Mouse (Mus musculus) T-helper 17 cell (primary cell): ENCODE measurements at regions not wholly inside any gene's neighbourhood (a gene's known extent, or its start where the extent isn't known, plus 50 kb on each side); places are given as distances from the start of the nearest gene placed in this dataset.

Experiments used
- in situ Hi-C, 2 experiments: fragments of 300-600 bp; cut with MboI, MseI; formaldehyde crosslinking; loops; 1 replicate in 1 of 2; 2 replicates in 1 of 2; pipeline ENCODE4 v1.15.1; 2025; ENCODE audit warnings: high pct_unique_total_duplicates in 2 of 2

GRCm38 (mm10) chr2:174884232-174885225 lies 124.1 kb downstream of the Edn3 start:
- in situ Hi-C loops = no loop called here

- in situ Hi-C loops = loop anchor here in 1 of 2 experiments (10.0 kb wide), 1 partner anchor 878 kb away; no protein-coding TSS in a partner anchor
Measured at GRCm38 (mm10) chr2:174892658-174893057, 117.4 kb upstream of the Gm14444 start.

- in situ Hi-C loops = loop anchor here in 1 of 2 experiments (10.0 kb wide), 1 partner anchor 883 kb away; no protein-coding TSS in a partner anchor
Measured at GRCm38 (mm10) chr2:174897424-174897823, 112.6 kb upstream of the Gm14444 start.

- in situ Hi-C loops = loop anchor here in 1 of 2 experiments (10.0 kb wide), 1 partner anchor 885 kb away; no protein-coding TSS in a partner anchor
Measured at GRCm38 (mm10) chr2:174899940-174900670, 109.9 kb upstream of the Gm14444 start.

GRCm38 (mm10) chr2:174900671-174900991 lies 109.4 kb upstream of the Gm14444 start:
- in situ Hi-C loops = no loop called here

- in situ Hi-C loops = no loop called here
Measured at GRCm38 (mm10) chr2:174901801-174902200, 108.2 kb upstream of the Gm14444 start.

- in situ Hi-C loops = no loop called here
Measured at GRCm38 (mm10) chr2:174903627-174904026, 106.4 kb upstream of the Gm14444 start.

GRCm38 (mm10) chr2:174905865-174906639 lies 104.0 kb upstream of the Gm14444 start:
- in situ Hi-C loops = no loop called here

- in situ Hi-C loops = no loop called here
Measured at GRCm38 (mm10) chr2:174917146-174917905, 92.7 kb upstream of the Gm14444 start.

- in situ Hi-C loops = no loop called here
Measured at GRCm38 (mm10) chr2:174917975-174918374, 92.1 kb upstream of the Gm14444 start.

- in situ Hi-C loops = loop anchor here in 1 of 2 experiments (10.0 kb wide), 1 partner anchor 1807 kb away; the partner anchor contains the start of gene Ctcfl
Measured at GRCm38 (mm10) chr2:174922208-174922607, 87.8 kb upstream of the Gm14444 start.

- in situ Hi-C loops = loop anchor here (10.0 to 25.0 kb wide), 2 partner anchors 558 to 1815 kb away; partner anchors contain the start of gene Ctcfl (in 1 of the 2)
Measured at GRCm38 (mm10) chr2:174929718-174930117, 80.3 kb upstream of the Gm14444 start.

- in situ Hi-C loops = loop anchor here in 1 of 2 experiments (25.0 kb wide), 1 partner anchor 555 kb away; no protein-coding TSS in a partner anchor
Measured at GRCm38 (mm10) chr2:174932137-174933012, 77.7 kb upstream of the Gm14444 start.

GRCm38 (mm10) chr2:174933013-174933353 lies 77.1 kb upstream of the Gm14444 start:
- in situ Hi-C loops = loop anchor here in 1 of 2 experiments (25.0 kb wide), 1 partner anchor 554 kb away; no protein-coding TSS in a partner anchor

- in situ Hi-C loops = loop anchor here in 1 of 2 experiments (25.0 kb wide), 1 partner anchor 551 kb away; no protein-coding TSS in a partner anchor
Measured at GRCm38 (mm10) chr2:174936665-174937064, 73.4 kb upstream of the Gm14444 start.

- in situ Hi-C loops = loop anchor here in 1 of 2 experiments (25.0 kb wide), 1 partner anchor 549 kb away; no protein-coding TSS in a partner anchor
Measured at GRCm38 (mm10) chr2:174937930-174938329, 72.1 kb upstream of the Gm14444 start.

GRCm38 (mm10) chr2:174942221-174942620 lies 67.8 kb upstream of the Gm14444 start:
- in situ Hi-C loops = loop anchor here in 1 of 2 experiments (25.0 kb wide), 1 partner anchor 545 kb away; no protein-coding TSS in a partner anchor

- in situ Hi-C loops = loop anchor here in 1 of 2 experiments (25.0 kb wide), 1 partner anchor 539 kb away; no protein-coding TSS in a partner anchor
Measured at GRCm38 (mm10) chr2:174948106-174948505, 61.9 kb upstream of the Gm14444 start.
